Mouse (Mus musculus): ENCODE data around the gene Ttll7. TPM values are rescaled to one million over a fixed set of nuclear protein-coding genes. Genes with fewer than 3 reads are reported as not detected.

The Ttll7 gene
- polyA plus RNA-seq, 1 experiment from 2014 or later, result 1.8 TPM

DNA sequence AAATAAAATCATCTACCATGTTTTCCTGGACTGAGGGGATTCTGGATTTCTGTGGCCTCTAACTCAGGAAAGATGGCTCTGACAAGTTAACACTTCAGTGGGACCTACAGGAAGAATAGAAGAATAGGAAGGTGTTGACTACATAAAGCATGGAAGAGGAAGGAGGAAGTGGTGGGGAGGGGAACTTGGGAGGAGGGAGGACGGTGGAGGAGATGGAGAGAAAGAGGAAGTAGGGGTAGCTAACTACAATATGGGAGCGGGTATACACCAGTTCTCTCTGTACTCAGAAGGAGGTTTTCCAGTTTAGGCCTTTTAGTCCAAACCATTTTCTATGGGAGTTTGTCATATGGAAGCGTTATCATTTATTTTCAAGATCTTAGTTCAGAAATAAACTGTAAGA, 112.2 kb downstream of the Ttll7 start:
- Histone ChIP-seq H3K9ac (replicated peaks; ENCODE audit: low read length) (no peak overlapping the region), H3K4me2 (replicated peaks; ENCODE audit: low read depth, low read length) (no peak overlapping the region), H3K4me3 (ENCODE audit: low read length) (no peak overlapping the region), H3K36me3 (ENCODE audit: insufficient read depth, low read length) (no peaks in the 10 kb centered on the region), H3K27ac (ENCODE audit: low read length) (no peak overlapping the region), H3K4me1 (ENCODE audit: insufficient read depth, low read length) (no peaks in the 10 kb centered on the region), H3K27me3 (ENCODE audit: insufficient read depth, low read length) (no peaks in the 10 kb centered on the region), H3K9me3 (ENCODE audit: low read length) (no peaks in the 10 kb centered on the region)
- no peak for ATAC-seq (ENCODE audit: low FRiP score, low TSS enrichment)
- WGBS, result 80% methylated on average over 3 of the region's 3 CpGs

DNA sequence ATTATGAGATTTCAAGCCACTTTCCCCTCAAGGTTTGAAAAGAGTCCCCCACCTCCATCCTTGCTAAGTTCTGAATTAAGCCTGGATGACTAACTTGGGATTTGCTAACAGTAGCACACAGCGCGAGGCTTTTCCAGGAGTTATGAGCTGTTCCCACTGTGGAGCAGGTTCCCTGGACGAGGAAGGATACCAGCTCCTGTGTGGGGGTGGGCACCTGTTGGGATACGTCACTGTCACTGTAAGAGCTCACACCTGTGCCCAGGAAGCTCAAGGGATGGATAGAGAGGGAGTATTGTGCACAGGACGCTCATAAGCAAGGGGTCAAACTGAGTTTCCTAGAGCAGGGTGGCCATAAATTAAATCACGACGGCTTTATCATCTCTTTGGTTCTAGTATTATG, 115.1 kb downstream of the Ttll7 start:
- Histone ChIP-seq H3K4me3 (ENCODE audit: low read length) (no peak overlapping the region), H3K9me3 (ENCODE audit: low read length) (no peaks in the 10 kb centered on the region), H3K27me3 (ENCODE audit: insufficient read depth, low read length) (no peaks in the 10 kb centered on the region), H3K36me3 (ENCODE audit: insufficient read depth, low read length) (no peaks in the 10 kb centered on the region), H3K9ac (replicated peaks; ENCODE audit: low read length) (no peak overlapping the region), H3K4me2 (replicated peaks; ENCODE audit: low read depth, low read length) (no peak overlapping the region), H3K4me1 (ENCODE audit: insufficient read depth, low read length) (no peaks in the 10 kb centered on the region), H3K27ac (ENCODE audit: low read length) (no peak overlapping the region)
- 58% methylated on average over 7 of the region's 7 CpGs for WGBS
- ATAC-seq (ENCODE audit: low FRiP score, low TSS enrichment), result no peak

DNA sequence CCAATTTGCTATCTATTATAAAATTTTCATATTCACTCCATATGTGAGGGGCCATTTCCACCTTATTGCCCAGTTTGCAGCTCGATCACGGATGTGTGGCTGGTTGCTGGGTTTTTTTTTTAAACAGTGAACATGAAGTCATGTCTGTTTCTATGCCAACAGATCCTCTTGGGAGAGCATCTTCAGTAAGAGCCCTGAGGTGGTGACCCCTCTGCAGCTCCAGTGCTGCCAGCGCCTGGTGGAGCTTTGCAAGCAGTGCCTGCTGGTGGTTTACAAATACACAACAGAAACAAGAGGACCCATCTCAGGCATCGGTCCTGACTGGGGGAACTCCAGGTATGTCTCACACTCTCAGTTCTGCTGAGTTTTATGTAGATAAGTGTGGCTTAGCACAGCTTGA, 115.7 kb downstream of the Ttll7 start:
- WGBS, result 77% methylated on average over 4 of the region's 4 CpGs
- no peak overlapping the region for H3K4me3 ChIP-seq (ENCODE audit: low read length)
- no peak for ATAC-seq (ENCODE audit: low FRiP score, low TSS enrichment)
- H3K27ac ChIP-seq (ENCODE audit: low read length), result no peak overlapping the region
- no peaks in the 10 kb centered on the region for H3K27me3 ChIP-seq (ENCODE audit: insufficient read depth, low read length)
- no peaks in the 10 kb centered on the region for H3K36me3 ChIP-seq (ENCODE audit: insufficient read depth, low read length)
- H3K9ac ChIP-seq (replicated peaks; ENCODE audit: low read length), result no peak overlapping the region
- H3K4me1 ChIP-seq (ENCODE audit: insufficient read depth, low read length), result no peaks in the 10 kb centered on the region
- no peaks in the 10 kb centered on the region for H3K9me3 ChIP-seq (ENCODE audit: low read length)
- no peak overlapping the region for H3K4me2 ChIP-seq (replicated peaks; ENCODE audit: low read depth, low read length)

DNA sequence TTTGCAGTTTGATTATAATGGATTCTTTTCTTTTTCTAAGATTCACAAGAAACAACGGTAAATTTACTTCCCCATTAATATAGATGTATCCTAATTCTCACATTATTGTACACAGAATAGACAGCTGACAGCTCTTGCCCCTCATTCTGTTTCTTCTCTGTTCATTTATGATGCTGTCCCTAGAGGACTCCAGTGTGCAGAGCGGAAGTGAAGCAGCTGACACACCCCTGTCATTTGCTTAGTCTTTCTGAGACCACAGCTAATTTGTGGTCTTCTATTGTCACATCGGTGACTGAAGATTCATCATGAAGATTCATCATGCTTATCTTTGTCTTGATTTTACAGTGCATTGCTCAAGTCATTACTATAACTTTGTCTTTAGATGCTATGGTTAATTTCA, 126.1 kb downstream of the Ttll7 start:
- Histone ChIP-seq H3K4me2 (replicated peaks; ENCODE audit: low read depth, low read length) (no peak overlapping the region), H3K4me1 (ENCODE audit: insufficient read depth, low read length) (no peaks in the 10 kb centered on the region), H3K27me3 (ENCODE audit: insufficient read depth, low read length) (no peaks in the 10 kb centered on the region), H3K36me3 (ENCODE audit: insufficient read depth, low read length) (no peaks in the 10 kb centered on the region), H3K27ac (ENCODE audit: low read length) (no peak overlapping the region), H3K4me3 (ENCODE audit: low read length) (no peak overlapping the region), H3K9ac (replicated peaks; ENCODE audit: low read length) (no peak overlapping the region), H3K9me3 (ENCODE audit: low read length) (no peaks in the 10 kb centered on the region)
- 92% methylated on average over 3 of the region's 3 CpGs for WGBS
- ATAC-seq (ENCODE audit: low FRiP score, low TSS enrichment), result no peak

DNA sequence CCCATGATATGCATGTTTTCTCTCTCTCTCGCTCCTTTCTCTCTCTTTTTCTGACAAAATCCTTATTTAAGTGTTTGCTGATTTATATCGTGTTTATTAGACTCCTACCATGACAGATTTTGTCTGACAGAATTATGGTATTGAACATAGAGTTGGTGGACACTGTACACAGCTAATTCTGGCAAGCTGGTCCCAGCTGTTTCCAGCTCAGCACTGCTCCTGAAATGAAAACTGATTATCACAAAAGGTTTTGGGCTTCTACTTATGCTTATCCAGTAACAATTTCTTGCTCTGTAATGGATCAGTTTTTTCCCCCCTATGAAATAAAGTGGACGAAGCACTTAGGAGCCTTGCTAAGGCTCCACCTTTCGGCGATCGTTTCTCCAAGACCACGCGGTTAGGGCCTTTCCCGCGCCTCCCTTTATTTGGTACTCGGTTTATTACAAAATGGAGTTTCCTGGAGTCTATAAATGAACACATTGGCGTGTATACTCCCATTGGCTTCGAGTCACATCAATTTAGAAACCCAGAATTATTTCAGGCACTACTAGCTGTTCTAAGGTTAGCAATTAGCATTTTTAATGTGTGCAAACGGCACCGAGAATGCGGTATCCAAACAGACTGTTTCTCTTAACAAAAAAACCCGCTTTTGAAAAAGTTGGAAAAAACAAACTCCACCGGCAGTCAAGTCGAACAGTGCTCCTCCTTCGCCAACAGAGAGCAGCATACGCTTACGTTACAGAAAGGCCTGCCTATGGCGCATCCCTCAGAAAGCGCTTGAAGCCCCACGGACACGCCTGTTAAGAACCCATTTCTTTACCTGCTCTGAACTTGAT, 141.9 kb downstream of the Ttll7 start:
- H3K27ac ChIP-seq (ENCODE audit: low read length), result peak overlapping the region; percentile 64
- peak; percentile 89 for ATAC-seq (ENCODE audit: low FRiP score, low TSS enrichment)
- H3K4me2 ChIP-seq (replicated peaks; ENCODE audit: low read depth, low read length), result peak overlapping the region; percentile 49
- no peaks in the 10 kb centered on the region for H3K36me3 ChIP-seq (ENCODE audit: insufficient read depth, low read length)
- H3K27me3 ChIP-seq (ENCODE audit: insufficient read depth, low read length), result no peaks in the 10 kb centered on the region
- WGBS, result 28% methylated on average over 26 of the region's 26 CpGs
- peak overlapping the region; percentile 33 for H3K4me3 ChIP-seq (ENCODE audit: low read length)
- peak overlapping the region; percentile 5; the same call in 1 of the 2 replicates for H3K9ac ChIP-seq (replicated peaks; ENCODE audit: low read length)
- H3K4me1 ChIP-seq (ENCODE audit: insufficient read depth, low read length), result no peaks in the 10 kb centered on the region
- H3K9me3 ChIP-seq (ENCODE audit: low read length), result no peaks in the 10 kb centered on the region

DNA sequence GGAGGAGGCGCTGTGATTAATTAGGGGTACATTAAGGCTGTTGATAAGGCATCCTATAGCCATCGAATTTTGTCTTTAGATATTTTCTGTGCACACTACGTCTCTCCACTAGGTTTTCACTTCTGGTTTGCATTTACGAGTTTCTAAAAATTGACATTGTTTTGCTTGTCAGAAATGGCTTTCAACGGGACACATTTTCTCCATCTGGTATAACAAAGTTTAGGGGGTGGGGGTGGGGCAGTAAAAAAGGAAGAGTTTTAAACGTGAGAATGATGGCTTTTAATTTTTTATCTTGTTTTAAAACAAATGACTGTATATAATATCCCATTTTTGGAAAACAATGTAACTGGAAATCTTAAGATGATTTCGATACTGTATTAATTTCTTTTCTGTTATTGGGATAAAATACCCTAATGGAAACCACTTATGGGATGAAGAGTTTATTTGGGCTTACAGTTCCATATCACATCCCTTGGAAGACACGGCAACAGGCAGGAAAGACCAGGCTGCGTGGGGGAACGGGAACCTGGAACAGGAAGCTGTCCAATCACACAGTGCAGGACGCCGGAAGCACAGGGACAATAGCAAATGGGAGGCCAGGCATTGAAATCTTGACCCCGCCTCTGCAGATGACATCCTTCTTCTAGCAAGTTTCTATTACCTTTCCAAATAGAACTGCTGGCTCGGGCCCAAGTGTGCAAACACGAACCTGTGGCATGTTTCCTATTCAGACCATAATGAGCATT, 142.7 kb downstream of the Ttll7 start:
- peak overlapping the region; percentile 33; the same call in 1 of the 2 replicates for H3K4me3 ChIP-seq (ENCODE audit: low read length)
- H3K27ac ChIP-seq (ENCODE audit: low read length), result 0 out of 2 replicates have a peak overlapping the region, but pooled peaks have one; percentile 64
- no peaks in the 10 kb centered on the region for H3K4me1 ChIP-seq (ENCODE audit: insufficient read depth, low read length)
- no peaks in the 10 kb centered on the region for H3K36me3 ChIP-seq (ENCODE audit: insufficient read depth, low read length)
- H3K9ac ChIP-seq (replicated peaks; ENCODE audit: low read length), result no peak overlapping the region
- H3K4me2 ChIP-seq (replicated peaks; ENCODE audit: low read depth, low read length), result peak overlapping the region; percentile 49
- no peak for ATAC-seq (ENCODE audit: low FRiP score, low TSS enrichment)
- H3K9me3 ChIP-seq (ENCODE audit: low read length), result no peaks in the 10 kb centered on the region
- WGBS, result 68% methylated on average over 15 of the region's 15 CpGs
- no peaks in the 10 kb centered on the region for H3K27me3 ChIP-seq (ENCODE audit: insufficient read depth, low read length)

DNA sequence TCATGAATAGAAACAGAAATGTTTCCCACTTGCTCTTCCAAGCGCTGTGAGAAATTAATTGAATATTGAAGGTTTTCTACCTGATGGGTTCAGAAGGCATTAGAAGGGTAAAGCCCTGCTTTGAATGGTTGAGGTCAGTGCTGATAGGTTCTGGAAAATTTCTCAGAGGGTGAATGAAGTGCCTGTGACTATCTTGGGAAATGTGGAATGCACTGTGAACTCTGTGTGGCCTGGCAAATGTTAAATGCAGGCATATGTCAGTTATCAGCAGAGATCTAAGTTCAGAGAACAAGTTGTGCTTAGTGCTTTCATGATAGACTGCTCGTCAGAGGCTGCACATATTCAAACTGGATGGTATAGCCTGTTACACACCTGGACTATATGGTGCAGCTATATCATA, 147.0 kb downstream of the Ttll7 start:
- WGBS, result 81% methylated on average over 2 of the region's 2 CpGs
- ATAC-seq (ENCODE audit: low FRiP score, low TSS enrichment), result no peak

DNA sequence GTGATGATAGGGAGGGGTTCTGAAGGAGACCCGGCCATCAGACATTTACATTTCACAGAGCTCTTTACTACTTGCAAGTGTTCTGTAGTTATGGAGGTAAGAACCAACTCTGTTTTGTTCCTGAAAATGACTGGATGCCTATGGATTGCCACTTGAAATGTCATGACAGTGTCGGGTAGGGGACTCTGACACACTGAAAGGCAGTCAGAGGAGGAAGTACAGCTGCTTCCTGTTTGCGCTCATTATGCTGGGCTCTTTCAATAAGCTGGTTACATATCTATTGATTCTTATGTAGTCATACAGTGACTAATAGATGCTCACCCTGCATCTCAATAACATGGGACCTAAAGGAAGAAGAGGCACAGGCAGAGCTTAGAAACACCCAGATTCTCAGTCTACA, 148.8 kb downstream of the Ttll7 start:
- Histone ChIP-seq H3K9me3 (ENCODE audit: low read length) (no peaks in the 10 kb centered on the region), H3K4me2 (replicated peaks; ENCODE audit: low read depth, low read length) (no peak overlapping the region), H3K4me3 (ENCODE audit: low read length) (no peak overlapping the region), H3K4me1 (ENCODE audit: insufficient read depth, low read length) (no peaks in the 10 kb centered on the region), H3K9ac (replicated peaks; ENCODE audit: low read length) (no peak overlapping the region), H3K27ac (ENCODE audit: low read length) (no peak overlapping the region), H3K27me3 (ENCODE audit: insufficient read depth, low read length) (no peaks in the 10 kb centered on the region), H3K36me3 (ENCODE audit: insufficient read depth, low read length) (no peaks in the 10 kb centered on the region)
- WGBS, result 79% methylated on average over 3 of the region's 3 CpGs
- no peak for ATAC-seq (ENCODE audit: low FRiP score, low TSS enrichment)

More for the DNA sequence above, 147.0 kb downstream of the Ttll7 start:
- H3K27ac ChIP-seq (ENCODE audit: low read length), result no peak overlapping the region
- no peak overlapping the region for H3K9ac ChIP-seq (replicated peaks; ENCODE audit: low read length)
- no peak overlapping the region for H3K4me2 ChIP-seq (replicated peaks; ENCODE audit: low read depth, low read length)
- H3K4me3 ChIP-seq (ENCODE audit: low read length), result no peak overlapping the region
- no peaks in the 10 kb centered on the region for H3K36me3 ChIP-seq (ENCODE audit: insufficient read depth, low read length)
- H3K9me3 ChIP-seq (ENCODE audit: low read length), result no peaks in the 10 kb centered on the region
- H3K27me3 ChIP-seq (ENCODE audit: insufficient read depth, low read length), result no peaks in the 10 kb centered on the region
- H3K4me1 ChIP-seq (ENCODE audit: insufficient read depth, low read length), result no peaks in the 10 kb centered on the region

DNA sequence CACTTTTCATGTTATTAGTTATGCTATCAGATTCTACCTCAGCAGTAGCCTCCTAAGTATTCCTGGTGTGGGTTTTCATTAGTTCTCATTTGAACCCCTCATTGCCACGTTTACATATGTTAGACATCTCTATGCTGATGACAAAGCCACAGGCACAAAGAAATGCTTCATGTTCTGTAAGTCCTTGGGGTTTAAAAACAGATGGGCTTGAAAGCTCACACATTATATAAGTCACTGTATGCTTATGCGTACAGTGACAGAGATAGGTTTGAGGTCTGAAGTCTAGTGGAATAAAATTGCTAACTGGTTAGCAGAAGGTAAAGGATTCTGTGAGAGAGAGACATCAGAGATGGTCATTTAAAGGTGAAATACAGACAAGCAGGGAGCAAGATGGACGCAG, 149.4 kb downstream of the Ttll7 start:
- Histone ChIP-seq H3K27ac (ENCODE audit: low read length) (no peak overlapping the region), H3K4me3 (ENCODE audit: low read length) (no peak overlapping the region), H3K4me2 (replicated peaks; ENCODE audit: low read depth, low read length) (no peak overlapping the region), H3K4me1 (ENCODE audit: insufficient read depth, low read length) (no peaks in the 10 kb centered on the region), H3K27me3 (ENCODE audit: insufficient read depth, low read length) (no peaks in the 10 kb centered on the region), H3K9ac (replicated peaks; ENCODE audit: low read length) (no peak overlapping the region), H3K9me3 (ENCODE audit: low read length) (no peaks in the 10 kb centered on the region), H3K36me3 (ENCODE audit: insufficient read depth, low read length) (no peaks in the 10 kb centered on the region)
- 77% methylated on average over 3 of the region's 3 CpGs for WGBS
- ATAC-seq (ENCODE audit: low FRiP score, low TSS enrichment), result no peak

DNA sequence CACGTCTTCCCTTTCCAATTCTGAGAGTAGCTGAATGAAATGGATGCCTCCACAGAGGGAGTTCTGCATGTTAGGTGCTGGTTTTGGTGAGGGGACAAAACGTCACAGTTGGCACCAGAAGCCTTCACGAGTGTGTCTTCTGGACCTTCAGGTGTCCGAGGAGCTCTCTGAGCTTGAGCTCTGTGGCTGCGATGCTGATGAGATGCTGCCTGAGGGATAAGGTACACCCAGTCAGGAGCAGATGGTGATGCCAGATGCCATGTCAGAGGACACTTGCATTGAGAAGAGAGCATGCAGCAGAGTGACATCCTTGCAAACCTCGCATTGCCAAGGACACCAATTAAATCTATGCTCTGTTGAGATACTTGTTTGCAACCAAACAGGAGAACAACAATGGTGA, 164.3 kb downstream of the Ttll7 start:
- H3K27me3 ChIP-seq (ENCODE audit: insufficient read depth, low read length), result no peaks in the 10 kb centered on the region
- no peak overlapping the region for H3K27ac ChIP-seq (ENCODE audit: low read length)
- no peaks in the 10 kb centered on the region for H3K4me1 ChIP-seq (ENCODE audit: insufficient read depth, low read length)
- no peak overlapping the region for H3K4me2 ChIP-seq (replicated peaks; ENCODE audit: low read depth, low read length)
- H3K9me3 ChIP-seq (ENCODE audit: low read length), result no peaks in the 10 kb centered on the region
- H3K4me3 ChIP-seq (ENCODE audit: low read length), result no peak overlapping the region
- no peaks in the 10 kb centered on the region for H3K36me3 ChIP-seq (ENCODE audit: insufficient read depth, low read length)
- ATAC-seq (ENCODE audit: low FRiP score, low TSS enrichment), result no peak
- WGBS, result 92% methylated on average over 6 of the region's 6 CpGs
- H3K9ac ChIP-seq (replicated peaks; ENCODE audit: low read length), result no peak overlapping the region
